Mouse (Mus musculus) monocyte, adult 5-6 weeks (primary cell): ENCODE data around the gene Pdcl3. TPM values are rescaled to one million over a fixed set of nuclear protein-coding genes. Genes with fewer than 3 reads are reported as not detected.
"Not testable (repeated sequence)": the region's sequence is repeated elsewhere in the genome, so short reads cannot be mapped to it uniquely, and the experiment has no call there.

Source experiments
- ATAC-seq: fragments of 153-309, 156-312 bp; replicated peaks from 2 replicates; pipeline ENCODE4 v1.8.0; 2017; ENCODE audit warnings: mild to moderate bottlenecking; ENCODE audit not compliant: low TSS enrichment, insufficient number of reproducible peaks, severe bottlenecking, poor library complexity, low FRiP score
- total RNA-seq: library from RNA; stranded (forward); fragments of 200-1000, 200-491, 200-594 nt; gene quantifications from 3 replicates; pipeline ENCODE4 v1.2.3, GENCODE M21; 2017

Gene Pdcl3
- total RNA-seq, 1 experiment from 2014 or later: 59.9 TPM

DNA sequence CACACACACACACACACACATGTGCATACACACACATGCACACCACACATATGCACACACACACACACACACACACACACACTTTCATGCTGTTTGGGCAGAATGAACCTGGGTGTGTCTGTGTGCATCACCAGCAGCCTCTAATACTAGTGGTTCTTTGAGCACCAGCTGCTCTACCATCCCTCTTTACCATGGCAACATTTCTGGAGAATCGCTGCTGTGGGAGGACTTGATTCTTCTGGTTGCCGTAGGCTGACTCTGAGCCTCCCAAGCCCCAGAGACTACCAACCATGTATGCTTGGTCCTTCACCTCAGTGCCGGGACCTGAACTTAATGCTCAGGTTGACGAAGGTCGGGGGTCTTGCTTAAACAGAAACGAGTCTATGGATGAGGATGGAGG is 28.4 kb downstream of the Pdcl3 start:
- ATAC-seq: no peak

DNA sequence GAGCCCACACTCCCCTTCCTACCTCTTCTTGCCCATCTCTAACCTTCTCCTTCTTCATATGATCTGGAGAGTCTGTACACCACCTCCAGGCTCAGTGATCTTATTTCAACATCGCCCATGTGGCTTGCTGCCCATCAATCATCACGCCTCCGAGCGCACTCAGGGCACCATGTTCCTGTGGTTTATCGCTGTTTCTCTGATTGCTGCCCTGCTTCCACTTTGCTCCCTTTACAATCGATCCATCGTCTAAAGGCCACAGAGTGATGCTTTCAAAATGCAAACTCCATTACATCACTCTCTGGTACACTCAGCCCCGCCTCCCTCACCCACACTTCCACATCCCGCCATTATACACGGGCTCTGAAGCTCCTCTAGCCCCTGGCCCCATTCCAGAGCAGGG is 30.1 kb downstream of the Pdcl3 start:
- no peak for ATAC-seq

DNA sequence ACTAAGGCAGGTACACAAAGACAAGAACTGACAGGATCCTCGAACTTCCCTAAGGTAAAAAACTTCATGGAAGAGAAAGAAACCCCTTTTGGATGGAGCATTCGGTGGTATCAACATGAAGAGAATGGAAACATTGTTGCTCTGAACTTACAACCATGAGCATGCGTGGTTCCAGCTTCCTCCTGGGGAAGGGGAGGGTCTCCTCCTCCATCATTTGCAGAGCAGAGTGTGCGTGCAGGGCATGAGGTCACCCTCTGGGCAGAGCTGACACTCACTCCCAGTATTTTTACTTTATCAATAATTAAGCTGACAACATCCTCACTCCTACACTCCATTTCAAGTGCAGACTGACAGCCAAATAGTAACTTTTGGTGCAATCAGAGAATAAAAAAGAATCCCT is 32.5 kb downstream of the Pdcl3 start:
- no peak for ATAC-seq

DNA sequence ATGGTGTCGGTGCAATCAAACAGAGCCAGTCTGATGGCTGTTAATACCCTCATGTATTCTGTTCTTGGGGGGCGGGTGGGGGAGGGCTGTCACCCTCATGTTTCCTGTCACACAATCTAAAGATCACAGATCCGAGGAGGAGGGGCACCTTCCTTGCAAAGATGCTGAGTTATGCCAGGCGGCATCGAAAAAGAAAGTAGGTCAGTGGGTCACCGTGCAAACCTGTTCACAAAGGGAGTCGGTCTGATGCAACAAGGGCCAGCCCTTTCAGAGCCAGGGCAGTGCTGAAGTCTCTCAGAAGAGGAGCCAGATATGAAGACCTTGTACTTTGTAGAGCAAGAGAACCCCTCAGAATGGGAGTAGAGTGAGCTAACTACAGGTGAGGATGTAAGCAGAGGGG is 39.7 kb downstream of the Pdcl3 start:
- ATAC-seq: no peak

DNA sequence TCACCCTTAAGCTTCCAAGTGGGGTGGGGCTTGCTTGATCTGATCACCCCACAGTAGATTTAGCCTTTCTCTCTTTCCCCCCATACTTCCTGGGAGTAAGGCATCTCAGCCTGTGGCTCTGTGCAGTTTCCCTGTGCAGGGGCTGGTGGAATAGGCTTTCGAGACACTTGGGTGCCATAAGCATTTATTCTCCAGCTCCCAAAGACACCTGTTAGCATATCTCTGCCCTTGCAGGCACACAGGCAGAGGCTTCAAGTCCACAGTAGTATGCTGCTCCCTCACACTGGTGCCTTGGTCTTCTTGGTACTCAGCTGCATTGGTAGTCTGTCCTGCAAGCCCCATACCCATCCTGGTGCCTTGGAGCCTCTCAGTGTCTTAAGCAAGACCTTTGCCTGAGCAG is 40.4 kb downstream of the Pdcl3 start:
- no peak for ATAC-seq

DNA sequence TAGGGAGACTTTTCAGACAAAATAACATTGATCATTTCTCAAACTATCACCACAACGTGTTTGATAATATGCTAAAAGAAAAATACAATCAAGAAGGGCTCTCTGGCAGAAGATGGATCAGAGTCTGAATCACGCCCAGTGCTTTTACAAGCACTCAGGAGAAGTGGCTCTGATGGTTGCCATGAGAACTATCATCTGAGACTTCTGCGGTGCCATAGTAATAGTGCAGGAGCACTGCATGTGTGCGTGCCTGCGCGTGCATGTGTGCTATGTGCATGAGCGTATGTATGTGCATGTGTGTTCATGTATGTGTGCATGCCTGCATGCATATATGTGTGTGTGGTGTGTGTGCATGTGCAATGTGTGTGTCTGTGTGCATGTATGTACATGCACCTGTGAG is 43.8 kb downstream of the Pdcl3 start:
- ATAC-seq: no peak

DNA sequence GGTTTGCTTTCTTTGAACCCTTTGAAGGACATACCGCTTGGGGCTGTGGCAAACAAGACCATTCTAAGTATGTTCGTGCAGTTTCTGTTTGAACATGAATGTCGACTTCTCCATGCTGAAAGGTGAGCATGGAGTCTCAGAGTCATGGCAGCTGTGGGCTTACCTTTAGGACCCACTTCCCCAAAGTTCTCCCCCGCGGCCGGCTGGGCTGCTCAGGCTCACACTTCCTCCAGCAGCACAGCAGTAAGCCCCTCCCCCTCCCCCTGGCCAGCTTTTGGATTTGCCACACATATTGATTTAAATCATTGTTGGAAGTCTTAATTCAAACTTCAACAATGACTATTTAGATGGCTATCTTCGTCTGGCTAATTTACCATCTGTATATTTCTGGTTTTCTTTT is 44.7 kb downstream of the Pdcl3 start:
- ATAC-seq: no peak

DNA sequence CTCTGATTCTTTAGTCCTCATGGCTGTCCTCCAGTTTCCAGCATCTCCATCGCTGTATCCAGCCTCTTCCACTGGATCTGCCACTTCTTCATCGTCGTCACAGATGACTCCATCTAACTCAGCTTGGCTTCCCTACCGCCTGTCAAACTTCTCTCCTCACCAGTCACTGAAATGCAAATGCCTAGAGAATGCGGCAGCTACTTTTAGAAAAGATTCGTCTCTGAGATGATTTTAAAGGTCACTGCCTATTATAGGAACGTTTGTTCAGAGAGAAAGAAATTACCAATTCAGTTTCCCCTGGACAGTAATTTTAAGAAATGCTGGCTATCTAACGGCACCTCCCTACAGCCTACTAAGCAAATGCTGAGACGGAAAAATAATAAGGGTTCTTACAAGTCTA is 50.4 kb downstream of the Pdcl3 start:
- no peak for ATAC-seq

DNA sequence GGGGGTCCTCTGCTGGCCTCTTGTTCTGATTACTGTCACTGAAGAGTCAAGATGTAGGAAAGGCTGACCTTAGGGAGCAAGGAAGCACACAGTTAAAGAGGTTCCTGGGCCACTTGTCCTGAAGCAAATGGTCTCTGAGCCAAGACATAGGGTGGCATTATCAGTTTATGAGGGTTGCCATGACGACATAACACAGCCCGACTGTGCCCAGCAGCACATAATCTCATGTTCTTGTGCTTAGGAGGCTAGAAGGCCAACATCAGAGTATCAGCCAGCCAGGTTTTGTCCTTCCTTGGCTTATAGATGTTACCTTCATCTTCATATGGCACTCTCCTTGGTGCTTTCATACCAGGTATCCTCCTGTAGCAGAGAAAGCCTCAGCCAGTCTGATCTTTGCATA is 56.8 kb downstream of the Pdcl3 start:
- no peak for ATAC-seq

DNA sequence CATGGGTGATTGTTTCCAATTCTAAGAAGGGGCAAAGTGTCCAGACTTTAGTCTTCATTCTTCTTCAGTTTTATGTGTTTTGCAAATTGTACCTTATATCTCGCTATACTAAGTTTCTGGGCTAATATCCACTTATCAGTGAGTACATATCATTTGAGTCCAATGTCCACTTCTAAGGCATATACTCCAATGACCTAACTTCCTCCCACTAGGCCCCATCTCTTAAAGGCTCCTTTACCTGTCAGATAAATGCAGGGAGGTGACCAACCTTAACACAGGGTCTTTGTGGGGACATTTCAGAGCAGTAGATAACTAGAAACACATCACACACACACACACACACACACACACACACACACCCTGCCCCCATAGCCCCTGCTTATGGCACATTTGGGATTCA is 59.0 kb downstream of the Pdcl3 start:
- not testable (repeated sequence) for ATAC-seq

DNA sequence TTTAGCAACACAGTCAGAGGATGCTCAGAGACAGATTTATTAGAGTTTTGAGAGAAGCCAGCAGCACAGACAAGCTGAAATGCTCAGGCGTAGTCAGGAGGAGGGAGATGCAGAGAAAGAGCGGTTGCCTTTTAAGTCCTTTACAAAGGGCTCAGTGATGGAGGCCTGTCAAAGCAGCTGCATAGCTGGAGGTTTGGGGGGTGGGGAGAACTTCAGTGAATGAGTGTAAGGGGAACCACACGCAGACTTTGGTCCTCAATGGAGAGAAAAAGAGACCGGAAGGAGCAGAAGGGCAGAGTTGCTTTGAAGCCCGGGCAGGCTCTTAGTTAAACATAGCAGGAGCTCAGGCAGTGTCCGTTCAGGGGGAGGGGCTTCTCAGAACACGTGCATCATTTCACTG is 61.3 kb downstream of the Pdcl3 start:
- ATAC-seq: no peak

Other genes with a start within 250 kb of the Pdcl3 start
- not detected in 3 replicates for gene Lonrf2, start 148.9 kb upstream of the Pdcl3 start, total RNA-seq
- gene Chst10, start 87.4 kb upstream of the Pdcl3 start, total RNA-seq: 1.3 to 2.5 TPM (median 1.3 TPM) in 3 replicates
- gene Nms, start 46.5 kb upstream of the Pdcl3 start, total RNA-seq: not detected in 3 replicates
- not detected in 3 replicates for gene Npas2, start 208.1 kb downstream of the Pdcl3 start, total RNA-seq